Mouse (Mus musculus) cortical plate, adult 2 months (tissue): ENCODE results near the gene Eif4e2.

ENCODE experiments used
- CTCF ChIP-seq: fragments of 200-500 bp; IDR thresholded peaks from 2 replicates; pipeline ENCODE4 v1.5.1; 2011; ENCODE audit warnings: mild to moderate bottlenecking, control low read depth, low read length; ENCODE audit not compliant: insufficient read depth; ENCODE audit errors: extremely low read depth
- POLR2A ChIP-seq: fragments of 200-500 bp; IDR thresholded peaks from 2 replicates; pipeline ENCODE4 v1.6.1; 2011; ENCODE audit warnings: mild to moderate bottlenecking, low read length, control low read depth; ENCODE audit not compliant: insufficient read depth; ENCODE audit errors: extremely low read depth

DNA sequence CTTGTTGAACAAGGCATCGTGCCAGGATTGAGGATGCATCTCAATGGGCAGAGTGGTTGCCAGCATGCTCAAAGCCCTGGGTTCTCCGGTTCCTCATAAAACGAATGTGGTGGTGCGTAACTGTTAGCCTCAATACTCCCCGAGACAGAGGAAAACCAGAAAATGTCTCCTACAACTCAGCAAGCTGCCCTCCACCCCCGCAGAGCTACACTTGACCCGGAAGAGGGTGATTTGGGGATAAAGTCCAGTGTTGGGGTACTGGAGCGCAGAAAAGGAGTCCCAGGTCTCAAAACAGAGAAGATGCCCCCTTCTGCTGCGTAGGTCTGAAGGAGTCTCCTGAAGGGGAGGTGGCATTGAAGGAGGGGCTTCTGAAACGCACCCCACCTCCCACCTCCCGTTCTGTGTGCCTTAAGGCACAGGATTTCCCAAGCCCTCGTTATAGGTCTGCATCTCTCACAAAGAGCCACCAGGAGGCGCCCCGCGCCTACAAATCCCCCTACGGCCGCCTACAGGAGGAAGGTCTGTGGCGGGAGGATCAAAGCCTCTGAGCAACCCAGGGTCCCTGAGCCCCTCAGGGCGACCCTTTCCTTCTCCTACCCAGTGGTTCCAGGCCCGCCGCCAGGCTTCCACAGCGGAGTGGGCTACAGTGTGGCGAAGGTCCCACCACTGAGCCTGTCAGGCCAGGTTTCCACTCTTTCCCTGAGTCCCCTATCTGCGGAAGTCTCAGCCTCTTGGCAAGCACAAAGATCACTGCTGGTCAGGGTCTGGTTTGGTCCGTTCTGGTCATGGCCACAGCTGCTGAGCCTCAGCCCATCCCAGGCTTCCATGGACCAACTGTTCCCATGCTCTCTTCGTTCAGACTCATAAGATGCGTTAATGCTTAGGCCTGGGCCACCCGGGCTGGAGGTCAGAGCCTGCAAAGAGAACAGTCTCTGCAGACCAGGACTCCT lies 39.4 kb upstream of the Eif4e2 start:
- TF ChIP-seq CTCF: peak; percentile 43; the same call in 1 of the 2 replicates
- no peak for TF ChIP-seq POLR2A
